Mouse (Mus musculus): ENCODE data around the gene Gm5136.
A peak's percentile ranks its signal among the peaks of the same experiment; 100 is the strongest.

Gene Gm5136

GRCm38 (mm10) chr10:108699946-108700345, at the start of gene Gm5136:
Gene Gm5136 (minus strand): TSS chr10:108700160.
- DNase-seq (ENCODE audit: low read depth, low spot score), result peak; percentile 12

GRCm38 (mm10) chr10:108743759-108744158, 43.8 kb upstream of the Gm5136 start:
- DNase-seq (ENCODE audit: low read depth, low spot score), result no peak

GRCm38 (mm10) chr10:108733982-108734381, 34.0 kb upstream of the Gm5136 start:
- peak; percentile 55 for DNase-seq (ENCODE audit: low read depth, low spot score)

- DNase-seq (ENCODE audit: low read depth, low spot score), result no peak
Observed at GRCm38 (mm10) chr10:108728961-108729360, 29.0 kb upstream of the Gm5136 start.

- DNase-seq (ENCODE audit: low read depth, low spot score), result no peak
Observed at GRCm38 (mm10) chr10:108726391-108726790, 26.4 kb upstream of the Gm5136 start.

GRCm38 (mm10) chr10:108724878-108725277, 24.9 kb upstream of the Gm5136 start:
- DNase-seq (ENCODE audit: low read depth, low spot score), result no peak

DNA sequence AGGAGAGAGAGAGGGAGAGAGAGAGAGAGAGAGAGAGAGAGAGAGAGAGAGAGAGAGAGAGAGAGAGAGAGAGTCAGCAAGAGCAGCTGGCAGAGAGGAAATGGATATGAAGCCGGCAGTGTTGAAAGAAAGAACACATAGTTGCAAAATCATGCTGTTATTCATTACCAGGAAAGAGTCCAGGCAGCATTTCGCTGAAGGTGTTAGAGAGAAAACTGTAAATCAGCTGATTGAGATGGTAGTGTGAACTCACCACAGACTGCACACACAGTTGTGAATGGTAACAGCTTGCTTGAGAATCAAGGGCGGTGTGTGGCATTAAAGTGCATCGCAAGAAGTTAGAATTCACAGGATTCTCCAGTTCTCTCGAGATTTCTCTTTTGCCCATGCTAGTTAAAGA, 10.6 kb upstream of the Gm5136 start:
- DNase-seq (ENCODE audit: low read depth, low spot score), result no peak

GRCm38 (mm10) chr10:108705658-108706057, 5.7 kb upstream of the Gm5136 start:
- no peak for DNase-seq (ENCODE audit: low read depth, low spot score)

GRCm38 (mm10) chr10:108701361-108702128, 1.6 kb upstream of the Gm5136 start:
- DNase-seq (ENCODE audit: low read depth, low spot score), result no peak

DNA sequence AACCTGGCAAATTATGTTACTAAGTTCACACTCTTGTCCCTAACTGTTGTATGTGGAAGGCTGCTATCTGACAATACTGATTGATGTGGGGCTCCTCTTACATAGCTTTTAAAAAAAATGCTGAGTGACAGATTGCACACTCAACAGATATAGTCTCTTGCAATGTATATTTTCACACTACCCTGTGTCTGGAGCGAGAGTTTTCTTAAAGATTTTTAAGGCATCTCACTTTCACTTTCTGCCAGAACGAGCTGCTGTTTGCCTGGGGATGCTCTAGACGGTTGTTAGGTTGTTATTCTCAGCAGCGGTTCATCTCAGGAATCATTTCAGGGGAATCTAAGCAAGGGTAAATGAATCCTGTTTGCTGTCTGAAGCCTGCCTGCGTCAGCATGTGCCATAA, 2.9 kb downstream of the Gm5136 start:
- DNase-seq (ENCODE audit: low read depth, low spot score), result no peak

DNA sequence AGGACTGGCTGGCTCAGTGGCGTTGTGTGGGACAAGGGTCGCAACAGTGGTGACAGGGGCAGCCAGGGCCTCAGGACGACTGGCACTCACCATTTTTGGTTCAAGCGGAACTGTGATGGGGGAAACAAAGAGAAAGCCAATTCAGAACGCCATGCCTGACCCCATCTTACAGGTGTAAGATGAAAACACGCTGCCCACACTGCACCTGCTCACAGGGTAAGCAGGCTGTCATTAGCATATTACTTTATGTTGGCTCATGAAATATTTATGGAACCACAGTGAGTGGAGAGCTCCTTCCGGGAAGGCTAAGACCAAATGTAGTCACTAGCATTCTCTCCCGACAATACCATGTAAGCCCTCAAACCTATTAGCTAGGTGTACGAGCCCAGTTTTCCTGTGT, 9.0 kb downstream of the Gm5136 start:
- DNase-seq (ENCODE audit: low read depth, low spot score), result no peak

- no peak for DNase-seq (ENCODE audit: low read depth, low spot score)
Observed at GRCm38 (mm10) chr10:108686696-108687095, 13.3 kb downstream of the Gm5136 start.

DNA sequence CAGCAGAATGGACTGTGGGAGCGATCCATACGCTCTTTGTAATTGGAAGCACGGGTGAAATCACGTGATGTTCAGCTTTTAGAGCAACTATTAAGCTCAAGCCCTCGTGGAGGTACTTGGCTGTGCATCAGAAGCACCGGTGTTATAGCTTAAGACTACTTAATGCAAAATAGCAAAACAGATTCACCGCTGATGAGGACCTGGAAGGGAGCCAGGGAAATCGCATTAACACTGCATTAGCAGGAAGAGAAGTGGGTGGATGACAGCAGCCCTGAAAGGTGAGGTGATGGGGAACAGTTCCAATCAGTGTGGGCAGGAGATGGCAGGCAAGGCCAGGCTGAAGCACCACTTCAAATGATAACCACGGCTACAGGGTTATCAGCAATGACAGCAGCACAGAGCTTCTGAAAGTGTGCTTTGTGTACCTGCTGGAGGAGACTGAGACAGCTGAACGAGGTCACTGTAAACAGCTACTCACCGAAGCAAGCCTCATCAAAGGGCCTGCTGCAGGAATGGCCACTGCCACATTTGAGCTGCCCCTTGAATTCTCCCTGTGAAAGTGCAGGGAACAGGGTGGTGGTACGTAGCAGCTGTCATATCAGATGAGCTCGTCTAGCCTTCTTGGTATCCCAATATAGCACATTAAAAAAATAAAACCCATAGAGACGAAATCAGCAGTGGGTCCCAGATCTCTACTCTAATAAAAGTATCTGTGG, 20.1 kb downstream of the Gm5136 start:
- no peak for DNase-seq (ENCODE audit: low read depth, low spot score)

DNA sequence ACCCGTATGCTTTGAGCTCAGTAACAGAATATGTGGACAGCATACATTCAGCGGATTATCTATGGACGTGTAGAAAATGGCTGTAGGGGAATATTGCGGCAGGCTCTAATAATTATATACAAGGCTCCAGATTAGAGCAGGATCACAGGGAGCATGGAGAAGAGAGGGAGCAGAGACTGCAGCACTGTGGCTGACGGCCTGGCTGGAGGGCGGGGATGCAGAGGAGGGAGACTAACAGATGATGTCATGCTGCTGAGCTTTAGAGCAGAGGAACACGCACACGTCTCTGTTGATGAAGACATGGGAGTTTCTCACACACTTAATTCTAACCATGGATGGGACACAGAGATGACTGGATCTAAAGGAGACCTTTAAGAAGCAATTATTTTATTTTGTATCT, 22.9 kb downstream of the Gm5136 start:
- DNase-seq (ENCODE audit: low read depth, low spot score), result no peak

DNA sequence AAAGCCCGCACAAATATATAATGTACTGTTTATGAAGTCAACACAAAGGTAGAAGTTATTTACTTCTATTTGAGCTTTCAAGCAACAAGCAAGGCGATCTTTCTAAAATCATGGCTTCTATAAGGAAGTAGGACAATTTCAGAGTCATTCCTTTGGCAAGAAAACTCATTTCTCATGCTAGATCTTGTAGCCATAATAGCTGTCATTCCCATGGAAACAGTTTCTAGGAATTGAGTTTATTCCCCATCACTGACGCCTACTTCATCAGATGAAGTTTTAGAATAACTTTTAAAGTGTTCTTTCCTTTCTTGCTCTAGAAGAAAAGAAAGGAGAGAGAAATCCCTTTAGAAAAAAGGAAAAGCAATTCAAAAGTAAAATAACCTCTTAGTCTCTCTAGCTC, 31.0 kb downstream of the Gm5136 start:
- DNase-seq (ENCODE audit: low read depth, low spot score), result no peak

DNA sequence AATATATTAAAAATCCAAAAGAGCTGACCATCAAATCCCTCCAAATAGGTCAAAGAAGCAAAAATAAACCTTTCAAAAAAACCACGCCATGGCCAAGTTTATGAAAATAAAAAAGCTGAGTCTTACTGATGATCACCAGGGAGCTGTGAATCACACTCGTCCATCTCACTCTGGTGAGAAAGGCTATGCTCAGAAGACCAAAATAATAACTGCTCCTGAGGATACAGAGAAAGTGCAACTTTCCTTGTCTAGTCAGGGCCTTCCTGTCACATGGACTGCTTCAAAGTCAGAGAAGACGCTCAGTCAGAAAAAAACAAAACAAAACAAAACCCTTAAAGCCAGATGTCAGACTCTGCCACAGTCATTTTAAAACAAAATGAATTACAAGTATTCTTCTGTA, 39.7 kb downstream of the Gm5136 start:
- no peak for DNase-seq (ENCODE audit: low read depth, low spot score)

GRCm38 (mm10) chr10:108658300-108658699, 41.7 kb downstream of the Gm5136 start:
- DNase-seq (ENCODE audit: low read depth, low spot score), result no peak

DNA sequence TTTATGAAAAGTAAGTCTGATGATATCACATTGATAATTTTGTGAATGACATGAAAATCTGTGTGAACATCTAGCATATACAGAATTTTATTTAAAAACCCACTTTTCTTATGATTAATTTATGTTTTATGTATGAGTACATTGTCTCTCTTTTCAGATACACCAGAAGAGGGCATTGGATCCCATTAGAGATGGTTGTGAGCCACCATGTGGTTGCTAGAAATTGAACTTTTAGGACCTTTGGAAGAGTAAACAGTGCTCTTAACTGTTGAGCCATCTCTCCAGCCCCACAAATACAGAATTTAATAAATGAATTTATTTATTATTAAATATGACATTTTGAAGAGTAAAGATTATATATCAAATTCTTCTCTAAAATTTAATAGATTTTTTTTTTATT, 42.3 kb downstream of the Gm5136 start:
- DNase-seq (ENCODE audit: low read depth, low spot score), result no peak

DNA sequence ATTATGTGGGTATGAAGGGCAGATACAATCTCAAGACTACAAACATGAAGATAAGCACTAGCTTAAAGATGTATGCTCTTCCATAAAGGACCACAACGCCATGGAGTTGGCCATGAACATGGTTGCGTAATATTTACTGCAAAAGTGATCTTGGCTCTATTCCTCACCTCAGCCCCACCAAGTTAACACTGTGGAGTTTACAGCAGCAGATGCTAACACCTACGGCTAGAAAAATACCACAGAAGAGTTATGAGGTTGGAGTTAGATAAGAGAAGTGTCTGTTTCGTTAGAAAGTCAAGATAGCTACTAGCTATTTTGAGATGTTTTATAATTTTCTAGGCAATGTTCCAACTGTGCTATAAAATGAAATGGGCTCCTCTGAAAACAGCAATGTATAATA, 43.1 kb downstream of the Gm5136 start:
- DNase-seq (ENCODE audit: low read depth, low spot score), result no peak

DNA sequence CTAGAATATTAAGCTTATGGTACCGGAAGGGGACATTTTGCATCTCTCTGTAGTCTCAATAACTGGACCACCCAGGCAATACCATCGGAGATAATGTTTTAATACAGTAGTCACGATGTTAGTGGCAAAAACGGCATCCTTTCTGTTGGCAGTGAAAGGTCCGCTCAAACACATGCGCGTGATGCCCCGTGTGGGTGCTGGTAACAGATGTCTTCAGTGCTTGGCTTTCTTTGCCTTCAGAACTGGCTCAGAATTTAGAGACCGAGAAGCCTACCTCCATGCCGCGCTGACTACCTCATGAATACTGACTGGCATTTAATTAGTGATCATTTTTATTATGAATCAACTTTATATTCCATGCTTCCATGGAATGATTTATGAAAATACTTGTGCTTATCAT, 44.9 kb downstream of the Gm5136 start:
- no peak for DNase-seq (ENCODE audit: low read depth, low spot score)

DNA sequence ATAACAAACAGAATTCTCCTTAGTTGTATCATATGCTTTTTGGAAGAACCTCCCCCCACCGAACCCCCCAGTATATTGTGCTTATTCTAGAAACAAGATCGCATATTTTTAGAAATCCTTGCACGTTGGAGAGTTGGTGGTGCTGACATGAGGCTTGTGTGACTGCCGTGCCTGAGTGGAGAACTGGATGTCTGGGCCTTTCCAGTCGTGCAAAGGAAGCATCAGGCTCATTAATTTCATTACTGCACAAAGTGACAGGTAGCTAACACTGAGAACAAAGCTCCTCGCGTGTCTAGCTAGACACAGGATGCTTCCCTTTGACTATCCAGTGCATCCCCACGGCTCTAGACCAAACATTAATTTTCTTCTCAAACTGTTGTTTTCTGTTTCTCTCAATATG, 47.1 kb downstream of the Gm5136 start:
- no peak for DNase-seq (ENCODE audit: low read depth, low spot score)

GRCm38 (mm10) chr10:108652066-108652465, 47.9 kb downstream of the Gm5136 start:
- no peak for DNase-seq (ENCODE audit: low read depth, low spot score)

- no peak for DNase-seq (ENCODE audit: low read depth, low spot score)
Observed at GRCm38 (mm10) chr10:108649174-108649573, 50.8 kb downstream of the Gm5136 start.

Data from ES-CJ7 (cell line).